Mouse (Mus musculus): ENCODE data around the gene Fzd9. TPM values are rescaled to one million over a fixed set of nuclear protein-coding genes. Genes with fewer than 3 reads are reported as not detected.

Gene Fzd9
- total RNA-seq, 2 experiments from 2014 or later: 0.55 to 0.84 TPM

Small RNA genes within 50 kb of the gene (microRNA-seq; reads per million reads assigned to microRNA genes)
- gene Gm25315: 0 reads per million in 2 experiments

Other genes starting within 250 kb of the Fzd9 start
- gene Abhd11, start 242.1 kb downstream of the Fzd9 start, total RNA-seq (2021): 10 to 100 TPM; 58.2 to 64.1 TPM
- gene Stx1a, start 227.7 kb downstream of the Fzd9 start, total RNA-seq (2021): 1 to 10 TPM; 3.3 to 3.9 TPM
- 10 to 100 TPM; 24.9 to 27.0 TPM for gene Dnajc30, start 187.0 kb downstream of the Fzd9 start, total RNA-seq (2021)
- 10 to 100 TPM; 23.7 to 27.6 TPM for gene Bud23, start 186.3 kb downstream of the Fzd9 start, total RNA-seq (2021)
- gene Vps37d, start 173.0 kb downstream of the Fzd9 start, total RNA-seq (2021): 1 to 10 TPM; 1.8 to 1.9 TPM
- 10 to 100 TPM; 12.2 to 15.9 TPM for gene Mlxipl, start 161.3 kb downstream of the Fzd9 start, total RNA-seq (2021)
- gene Tbl2, start 101.6 kb downstream of the Fzd9 start, total RNA-seq (2021): 10 to 100 TPM; 13.0 to 15.6 TPM
- gene Bcl7b, start 82.9 kb downstream of the Fzd9 start, total RNA-seq (2021): 10 to 100 TPM; 33.5 to 35.8 TPM
- gene Baz1b, start 64.0 kb downstream of the Fzd9 start, total RNA-seq (2021): 10 to 100 TPM; 41.6 to 48.5 TPM
- gene Fkbp6, start 98.8 kb upstream of the Fzd9 start, total RNA-seq (2021): under 1 TPM; 0.36 to 0.40 TPM
- gene Trim50, start 102.1 kb upstream of the Fzd9 start, total RNA-seq (2021): under 1 TPM in 1 of 2 experiments, not detected in 1; 0.17 TPM
- 10 to 100 TPM; 16.4 to 20.0 TPM for gene Nsun5, start 118.7 kb upstream of the Fzd9 start, total RNA-seq (2021)
- gene Pom121, start 143.3 kb upstream of the Fzd9 start, total RNA-seq (2021): 10 to 100 TPM; 22.3 to 22.6 TPM